Mouse (Mus musculus): Measurements from ENCODE around the gene Ankmy1. TPM values are rescaled to one million over a fixed set of nuclear protein-coding genes. Genes with fewer than 3 reads are reported as not detected.

The Ankmy1 gene
- polyA plus RNA-seq, 1 experiment from 2014 or later = 1.2 TPM

- H3K27ac ChIP-seq = no peak overlapping the region
- no peak overlapping the region for H3K4me3 ChIP-seq (replicated peaks; ENCODE audit: low read length)
- DNase-seq (ENCODE audit: low spot score) (no peak), ATAC-seq (ENCODE audit: low FRiP score) (no peak)
- peaks cover 20% of the 10 kb centered on the region for H3K4me1 ChIP-seq (replicated peaks; ENCODE audit: control insufficient read depth, insufficient read depth, low read length)
- H3K4me2 ChIP-seq (replicated peaks) = no peak overlapping the region
- WGBS = 96% methylated on average over 11 of the region's 11 CpGs
- no peaks in the 10 kb centered on the region for H3K27me3 ChIP-seq (ENCODE audit: control insufficient read depth, insufficient read depth, low read length)
- no peaks in the 10 kb centered on the region for H3K9me3 ChIP-seq (ENCODE audit: control insufficient read depth, low read length)
- H3K9ac ChIP-seq = no peak overlapping the region
- H3K36me3 ChIP-seq (replicated peaks; ENCODE audit: control insufficient read depth, insufficient read depth) = peaks cover 66% of the 10 kb centered on the region
These were observed 12.3 kb upstream of the Ankmy1 start for GRCm38 (mm10) chr1:92914993-92915392.

DNA sequence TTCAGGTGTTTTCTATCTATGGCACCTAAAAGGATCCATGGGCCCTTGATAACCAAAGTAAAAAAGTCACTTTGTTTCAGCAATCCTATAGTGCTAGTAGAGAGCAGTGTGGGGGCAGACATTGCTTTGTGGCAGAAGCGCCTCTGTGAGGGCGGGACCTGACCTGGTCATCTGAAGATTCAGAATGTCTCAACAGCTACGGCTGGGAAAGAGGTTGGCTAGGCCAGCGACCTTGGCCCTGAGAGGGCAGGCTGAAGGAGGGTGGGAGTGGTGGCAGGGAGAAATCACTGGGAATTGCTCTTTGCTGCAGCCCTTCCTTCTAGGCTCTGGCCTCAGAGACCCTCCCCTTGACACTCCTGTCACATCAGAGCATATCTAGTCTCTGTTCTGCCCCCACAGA is 11.5 kb upstream of the Ankmy1 start:
- no peak for DNase-seq (ENCODE audit: low spot score)
- Histone ChIP-seq H3K27me3 (ENCODE audit: control insufficient read depth, insufficient read depth, low read length) (no peaks in the 10 kb centered on the region), H3K4me2 (replicated peaks) (no peak overlapping the region), H3K36me3 (replicated peaks; ENCODE audit: control insufficient read depth, insufficient read depth) (peaks cover 59% of the 10 kb centered on the region), H3K9ac (no peak overlapping the region), H3K4me1 (replicated peaks; ENCODE audit: control insufficient read depth, insufficient read depth, low read length) (peaks cover 28% of the 10 kb centered on the region), H3K27ac (no peak overlapping the region), H3K9me3 (ENCODE audit: control insufficient read depth, low read length) (no peaks in the 10 kb centered on the region), H3K4me3 (replicated peaks; ENCODE audit: low read length) (no peak overlapping the region)
- ATAC-seq (ENCODE audit: low FRiP score) = no peak
- WGBS = 85% methylated on average over 4 of the region's 4 CpGs

GRCm38 (mm10) chr1:92912286-92912685 is 9.6 kb upstream of the Ankmy1 start:
- ATAC-seq (ENCODE audit: low FRiP score) (no peak), DNase-seq (ENCODE audit: low spot score) (no peak)
- H3K27me3 ChIP-seq (ENCODE audit: control insufficient read depth, insufficient read depth, low read length) = no peaks in the 10 kb centered on the region
- peak overlapping the region; percentile 86 for H3K4me2 ChIP-seq (replicated peaks)
- peaks cover 39% of the 10 kb centered on the region for H3K36me3 ChIP-seq (replicated peaks; ENCODE audit: control insufficient read depth, insufficient read depth)
- peaks cover 35% of the 10 kb centered on the region for H3K4me1 ChIP-seq (replicated peaks; ENCODE audit: control insufficient read depth, insufficient read depth, low read length)
- peak overlapping the region; percentile 88 for H3K4me3 ChIP-seq (replicated peaks; ENCODE audit: low read length)
- WGBS = 32% methylated on average over 1 of the region's 1 CpGs
- H3K9me3 ChIP-seq (ENCODE audit: control insufficient read depth, low read length) = no peaks in the 10 kb centered on the region
- H3K27ac ChIP-seq = no peak overlapping the region
- H3K9ac ChIP-seq = peak overlapping the region; percentile 96

DNA sequence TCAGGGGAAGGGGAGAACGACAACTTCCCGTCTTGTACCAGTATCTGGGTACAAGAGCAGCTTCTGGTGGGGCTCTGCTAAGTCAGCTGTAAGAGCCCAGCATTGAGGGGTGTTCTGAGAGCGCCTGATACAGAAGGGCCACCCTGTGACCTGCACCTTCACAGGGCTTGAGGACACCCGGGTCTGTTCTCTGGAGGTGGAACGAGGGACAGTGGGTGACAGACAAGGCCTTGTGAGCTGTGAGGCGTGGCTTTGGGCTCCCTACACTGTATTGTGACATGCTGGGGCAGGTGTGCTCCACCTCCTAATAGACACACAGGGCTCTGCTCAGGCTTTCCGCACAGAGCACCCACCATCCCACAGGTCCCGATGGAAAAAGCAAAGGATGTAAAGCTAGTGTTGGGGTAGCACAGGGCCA is 9.0 kb upstream of the Ankmy1 start:
- Histone ChIP-seq H3K4me3 (replicated peaks; ENCODE audit: low read length) (peak overlapping the region; percentile 88), H3K4me2 (replicated peaks) (peak overlapping the region; percentile 86), H3K4me1 (replicated peaks; ENCODE audit: control insufficient read depth, insufficient read depth, low read length) (peaks cover 35% of the 10 kb centered on the region), H3K27ac (peak overlapping the region; percentile 96), H3K36me3 (replicated peaks; ENCODE audit: control insufficient read depth, insufficient read depth) (peaks cover 34% of the 10 kb centered on the region), H3K27me3 (ENCODE audit: control insufficient read depth, insufficient read depth, low read length) (no peaks in the 10 kb centered on the region), H3K9ac (peak overlapping the region; percentile 96), H3K9me3 (ENCODE audit: control insufficient read depth, low read length) (no peaks in the 10 kb centered on the region)
- 30% methylated on average over 8 of the region's 8 CpGs for WGBS
- ATAC-seq (ENCODE audit: low FRiP score) (no peak), DNase-seq (ENCODE audit: low spot score) (no peak)

GRCm38 (mm10) chr1:92910925-92911720 is 8.4 kb upstream of the Ankmy1 start:
- Histone ChIP-seq H3K27me3 (ENCODE audit: control insufficient read depth, insufficient read depth, low read length) (no peaks in the 10 kb centered on the region), H3K4me2 (replicated peaks) (peak overlapping the region; percentile 86), H3K9me3 (ENCODE audit: control insufficient read depth, low read length) (no peaks in the 10 kb centered on the region), H3K36me3 (replicated peaks; ENCODE audit: control insufficient read depth, insufficient read depth) (peaks cover 28% of the 10 kb centered on the region), H3K4me3 (replicated peaks; ENCODE audit: low read length) (peak overlapping the region; percentile 88), H3K9ac (peak overlapping the region; percentile 96), H3K4me1 (replicated peaks; ENCODE audit: control insufficient read depth, insufficient read depth, low read length) (peaks cover 41% of the 10 kb centered on the region), H3K27ac (peak overlapping the region; percentile 96)
- peak; percentile 69 for DNase-seq (ENCODE audit: low spot score)
- peak; percentile 38 for ATAC-seq (ENCODE audit: low FRiP score)
- under 1% methylated on average over 52 of the region's 85 CpGs for whole genome bisulfite sequencing

DNA sequence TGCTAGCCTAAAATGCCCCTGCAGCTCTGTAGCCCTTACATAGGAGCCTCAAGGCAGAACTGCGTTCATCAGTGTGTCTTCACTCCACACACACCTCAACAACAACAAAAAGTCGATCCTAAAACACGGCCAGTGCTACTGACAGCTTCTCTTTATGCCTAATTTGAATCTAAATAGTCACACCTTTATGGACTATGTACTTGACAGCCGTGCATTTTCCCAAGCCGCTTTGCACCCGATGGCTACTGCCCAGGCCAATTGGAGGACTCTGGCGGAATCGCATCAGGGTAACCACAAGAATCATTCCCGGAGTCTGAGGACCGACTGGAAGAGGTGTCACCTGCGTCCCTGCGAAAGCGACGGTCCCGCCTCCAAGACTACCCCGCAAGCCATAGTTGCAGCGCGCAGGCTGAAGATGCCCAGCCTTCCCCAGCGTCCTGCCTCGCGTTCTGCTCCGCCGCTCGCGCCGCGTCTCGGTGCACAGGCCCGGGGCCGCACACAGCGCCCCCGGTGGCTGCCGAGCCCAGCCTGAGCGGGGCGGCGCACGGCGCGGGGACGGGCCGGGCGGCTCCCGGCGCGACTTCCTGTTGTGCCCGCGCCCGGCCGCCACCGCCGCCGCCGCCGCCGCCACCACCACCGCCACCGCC is 7.7 kb upstream of the Ankmy1 start, which contains the start of gene Rnpepl1:
TSS of gene Rnpepl1 (plus strand) at position 545 of the 647 bp plus-strand sequence.
- H3K27me3 ChIP-seq (ENCODE audit: control insufficient read depth, insufficient read depth, low read length) = no peaks in the 10 kb centered on the region
- peaks cover 20% of the 10 kb centered on the region for H3K36me3 ChIP-seq (replicated peaks; ENCODE audit: control insufficient read depth, insufficient read depth)
- peaks cover 41% of the 10 kb centered on the region for H3K4me1 ChIP-seq (replicated peaks; ENCODE audit: control insufficient read depth, insufficient read depth, low read length)
- DNase-seq (ENCODE audit: low spot score) = peak; percentile 79
- ATAC-seq (ENCODE audit: low FRiP score) = peak; percentile 80
- peak within 1 kb of the TSS; percentile 96 for H3K27ac ChIP-seq
- peak within 1 kb of the TSS; percentile 86 for H3K4me2 ChIP-seq (replicated peaks)
- peak within 1 kb of the TSS; percentile 88 for H3K4me3 ChIP-seq (replicated peaks; ENCODE audit: low read length)
- peak within 1 kb of the TSS; percentile 96 for H3K9ac ChIP-seq
- under 1% methylated on average over 47 of the region's 57 CpGs for WGBS
- H3K9me3 ChIP-seq (ENCODE audit: control insufficient read depth, low read length) = no peaks in the 10 kb centered on the region

GRCm38 (mm10) chr1:92909068-92909467 is 6.4 kb upstream of the Ankmy1 start:
- DNase-seq (ENCODE audit: low spot score) (no peak), ATAC-seq (ENCODE audit: low FRiP score) (no peak)
- H3K36me3 ChIP-seq (replicated peaks; ENCODE audit: control insufficient read depth, insufficient read depth) = peaks cover 7% of the 10 kb centered on the region; the same call in 1 of the 2 replicates
- no peaks in the 10 kb centered on the region for H3K9me3 ChIP-seq (ENCODE audit: control insufficient read depth, low read length)
- no peak overlapping the region for H3K27ac ChIP-seq
- no peaks in the 10 kb centered on the region for H3K27me3 ChIP-seq (ENCODE audit: control insufficient read depth, insufficient read depth, low read length)
- H3K9ac ChIP-seq = no peak overlapping the region
- H3K4me1 ChIP-seq (replicated peaks; ENCODE audit: control insufficient read depth, insufficient read depth, low read length) = peaks cover 41% of the 10 kb centered on the region
- no peak overlapping the region for H3K4me3 ChIP-seq (replicated peaks; ENCODE audit: low read length)
- H3K4me2 ChIP-seq (replicated peaks) = no peak overlapping the region
- 63% methylated on average over 4 of the region's 4 CpGs for WGBS

DNA sequence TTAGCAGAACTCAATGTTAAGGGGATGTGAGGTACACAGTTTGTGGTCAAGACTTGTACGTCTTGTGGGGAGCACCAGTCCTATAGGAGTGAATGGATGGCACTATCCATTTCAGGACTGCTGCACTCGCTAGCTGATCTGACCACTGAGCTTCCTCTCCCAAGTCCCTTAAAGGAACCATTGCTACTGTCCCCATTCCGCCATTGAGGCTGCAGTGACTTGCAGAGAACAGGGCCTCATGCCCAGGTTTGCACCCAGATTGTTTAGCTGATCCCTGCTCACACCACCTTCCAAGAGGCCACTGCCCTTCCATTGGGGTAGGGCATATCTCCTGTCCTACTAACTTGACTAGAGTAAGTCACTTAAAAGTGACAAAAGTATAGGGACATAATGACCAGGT is 6.0 kb upstream of the Ankmy1 start:
- H3K27ac ChIP-seq = no peak overlapping the region
- 92% methylated on average over 3 of the region's 3 CpGs for WGBS
- H3K4me1 ChIP-seq (replicated peaks; ENCODE audit: control insufficient read depth, insufficient read depth, low read length) = peaks cover 41% of the 10 kb centered on the region
- no peak overlapping the region for H3K9ac ChIP-seq
- 0 out of 2 replicates have a peak, but pooled peaks cover 3% of the 10 kb centered on the region for H3K36me3 ChIP-seq (replicated peaks; ENCODE audit: control insufficient read depth, insufficient read depth)
- DNase-seq (ENCODE audit: low spot score) = no peak
- no peaks in the 10 kb centered on the region for H3K27me3 ChIP-seq (ENCODE audit: control insufficient read depth, insufficient read depth, low read length)
- no peaks in the 10 kb centered on the region for H3K9me3 ChIP-seq (ENCODE audit: control insufficient read depth, low read length)
- H3K4me2 ChIP-seq (replicated peaks) = no peak overlapping the region
- no peak for ATAC-seq (ENCODE audit: low FRiP score)
- no peak overlapping the region for H3K4me3 ChIP-seq (replicated peaks; ENCODE audit: low read length)

- Histone ChIP-seq H3K27me3 (ENCODE audit: control insufficient read depth, insufficient read depth, low read length) (no peaks in the 10 kb centered on the region), H3K36me3 (replicated peaks; ENCODE audit: control insufficient read depth, insufficient read depth) (no peaks in the 10 kb centered on the region), H3K27ac (peak overlapping the region; percentile 86), H3K9ac (peak overlapping the region; percentile 66), H3K4me1 (replicated peaks; ENCODE audit: control insufficient read depth, insufficient read depth, low read length) (peaks cover 42% of the 10 kb centered on the region), H3K4me3 (replicated peaks; ENCODE audit: low read length) (peak overlapping the region; percentile 63), H3K9me3 (ENCODE audit: control insufficient read depth, low read length) (no peaks in the 10 kb centered on the region), H3K4me2 (replicated peaks) (peak overlapping the region; percentile 60)
- DNase-seq (ENCODE audit: low spot score) (no peak), ATAC-seq (ENCODE audit: low FRiP score) (no peak)
- 45% methylated on average over 20 of the region's 20 CpGs for WGBS
These were observed 5.1 kb upstream of the Ankmy1 start for GRCm38 (mm10) chr1:92907632-92908360.

Measured in hindbrain, embryonic 14.5 days (tissue).